Comparison of ENCODE assay signal across 7 mouse cellular contexts in the genomic region with DNA sequence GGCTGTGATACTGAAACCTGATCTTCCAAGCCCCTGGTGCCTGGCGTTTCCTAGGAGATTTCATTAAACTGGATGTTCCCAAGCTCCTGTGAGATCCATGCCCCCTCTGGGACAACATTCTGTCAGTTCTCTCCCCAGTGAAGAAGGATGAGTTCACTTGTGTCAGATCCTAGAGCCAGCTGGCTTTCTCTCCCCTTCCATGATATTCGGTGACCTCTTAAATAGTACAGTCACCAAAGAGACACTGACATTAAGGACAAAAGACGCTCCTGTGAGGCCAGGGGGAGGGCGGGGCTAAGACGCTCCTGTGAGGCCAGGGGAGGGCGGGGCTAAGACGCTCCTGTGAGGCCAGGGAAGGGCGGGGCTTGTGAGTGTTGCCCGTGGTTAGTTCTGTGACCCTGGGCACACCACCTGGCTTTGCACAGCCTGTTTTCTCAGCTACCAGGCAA. TPM values are rescaled to one million over a fixed set of nuclear protein-coding genes. Genes with fewer than 3 reads are reported as not detected.
A peak's percentile ranks its signal among the peaks of the same experiment; 100 is the strongest.
DNase-seq lines count a peak whose midpoint lies in the region; ATAC-seq and TF ChIP-seq lines count a peak whose summit lies in the region.

No protein-coding gene starts in this region.

- TF ChIP-seq CTCF in intestine, postnatal 0 days (IDR thresholded peaks at IDR 0.05; ENCODE audit: low read depth) = no peak
- no peak for TF ChIP-seq CTCF in lung, embryonic 14.5 days (IDR thresholded peaks at IDR 0.05; ENCODE audit: low read depth)

- 0 out of 2 replicates have a peak overlapping the region, but pooled peaks have one; percentile 51 for H3K27ac ChIP-seq in forebrain, embryonic 11.5 days (ENCODE audit: low read depth, low read length)
- no peak overlapping the region for H3K27ac ChIP-seq in intestine, postnatal 0 days (ENCODE audit: low read depth, low read length)
- no peak overlapping the region for H3K27ac ChIP-seq in lung, embryonic 14.5 days (ENCODE audit: low read depth)

- DNase-seq in CD8-positive naive resting alpha-beta T cell, adult 2 months (ENCODE audit: low read depth in 2 of 2, low spot score in 2 of 2) = peak; percentile 5 to 15
- DNase-seq in T-cell, adult 2 months (ENCODE audit: low spot score) = peak; percentile 49
- peak; percentile 91 for DNase-seq in forebrain, embryonic 11.5 days (ENCODE audit: low spot score)
- DNase-seq in lung, embryonic 14.5 days = peak; percentile 77
- DNase-seq in layer of hippocampus, adult 11-12 months (ENCODE audit: low spot score) = no peak

- peak overlapping the region; percentile 56 for H3K4me2 ChIP-seq in forebrain, embryonic 11.5 days (ENCODE audit: low read depth, low read length, severe bottlenecking)
- H3K4me2 ChIP-seq in intestine, postnatal 0 days (replicated peaks; ENCODE audit: low read depth) = peak overlapping the region; percentile 43
- peak overlapping the region; percentile 57 for H3K4me2 ChIP-seq in lung, embryonic 14.5 days

- WGBS in forebrain, embryonic 11.5 days = 0% methylated on average over 9 of the region's 9 CpGs
- WGBS in intestine, postnatal 0 days = 4% methylated on average over 9 of the region's 9 CpGs
- 2% methylated on average over 9 of the region's 9 CpGs for WGBS in lung, embryonic 14.5 days

- peaks cover 3% of the 10 kb centered on the region; the same call in 1 of the 2 replicates for H3K27me3 ChIP-seq in forebrain, embryonic 11.5 days (ENCODE audit: control insufficient read depth, insufficient read depth, low read length)
- 0 out of 2 replicates have a peak, but pooled peaks cover 3% of the 10 kb centered on the region for H3K27me3 ChIP-seq in intestine, postnatal 0 days (replicated peaks; ENCODE audit: control insufficient read depth, insufficient read depth, low read length)
- 0 out of 2 replicates have a peak, but pooled peaks cover 10% of the 10 kb centered on the region for H3K27me3 ChIP-seq in lung, embryonic 14.5 days (ENCODE audit: insufficient read depth, low read length)

- H3K4me1 ChIP-seq in forebrain, embryonic 11.5 days (replicated peaks; ENCODE audit: control insufficient read depth, insufficient read depth, low read length) = peaks cover 11% of the 10 kb centered on the region
- no peaks in the 10 kb centered on the region for H3K4me1 ChIP-seq in intestine, postnatal 0 days (replicated peaks; ENCODE audit: control insufficient read depth, insufficient read depth, low read length)
- H3K4me1 ChIP-seq in lung, embryonic 14.5 days (ENCODE audit: insufficient read depth) = peaks cover 13% of the 10 kb centered on the region

- peak overlapping the region; percentile 39; the same call in 1 of the 2 replicates for H3K9ac ChIP-seq in forebrain, embryonic 11.5 days (ENCODE audit: low read length)
- H3K9ac ChIP-seq in intestine, postnatal 0 days (ENCODE audit: low read depth, low read length) = no peak overlapping the region
- H3K9ac ChIP-seq in lung, embryonic 14.5 days = no peak overlapping the region

- H3K4me3 ChIP-seq in forebrain, embryonic 11.5 days (ENCODE audit: low read depth, low read length) = peak overlapping the region; percentile 12
- H3K4me3 ChIP-seq in intestine, postnatal 0 days (ENCODE audit: low read depth, low read length) = no peak overlapping the region
- peak overlapping the region; percentile 12 for H3K4me3 ChIP-seq in lung, embryonic 14.5 days (ENCODE audit: low read depth, low read length)

- peak; percentile 84 for ATAC-seq in forebrain, embryonic 11.5 days (replicated peaks; ENCODE audit: low FRiP score)
- ATAC-seq in intestine, postnatal 0 days = peak; percentile 76
- ATAC-seq in lung, embryonic 14.5 days (ENCODE audit: insufficient read depth) = peak; percentile 41; the same call in 1 of the 2 replicates
- peak; percentile 69 for ATAC-seq in neutrophil, adult 5-6 weeks (ENCODE audit: extremely low read depth, insufficient number of reproducible peaks, low FRiP score, poor library complexity, severe bottlenecking)

- no peaks in the 10 kb centered on the region for H3K9me3 ChIP-seq in forebrain, embryonic 11.5 days (ENCODE audit: control insufficient read depth, low read length)
- H3K9me3 ChIP-seq in intestine, postnatal 0 days (ENCODE audit: control insufficient read depth) = no peaks in the 10 kb centered on the region
- H3K9me3 ChIP-seq in lung, embryonic 14.5 days (ENCODE audit: low read depth, low read length) = no peaks in the 10 kb centered on the region

- H3K36me3 ChIP-seq in forebrain, embryonic 11.5 days (ENCODE audit: control insufficient read depth, insufficient read depth, low read length) = no peaks in the 10 kb centered on the region
- H3K36me3 ChIP-seq in intestine, postnatal 0 days (ENCODE audit: control insufficient read depth, insufficient read depth) = no peaks in the 10 kb centered on the region
- no peaks in the 10 kb centered on the region for H3K36me3 ChIP-seq in lung, embryonic 14.5 days (ENCODE audit: insufficient read depth)

RNA-seq across cellular contexts. Expression of a gene that starts 31.7 kb away (rescaled TPM):
- not detected in 2 replicates for polyA plus RNA-seq in forebrain, embryonic 11.5 days (2014; fragmentation: Nextera tagmentation; extraction: Ambion mirVana)
- polyA plus RNA-seq in intestine, postnatal 0 days (2015; fragmentation: Nextera tagmentation; extraction: Ambion mirVana) = not detected in 2 replicates
- not detected in 2 replicates for polyA plus RNA-seq in lung, embryonic 14.5 days (2014; fragmentation: Nextera tagmentation; extraction: Ambion mirVana)
- not detected in 2 replicates for total RNA-seq in neutrophil, adult 5-6 weeks (2017)
